Mouse (Mus musculus) urinary bladder, adult 18-20 months (tissue): ENCODE data around the gene H2al1m.
"Not testable (repeated sequence)": the region's sequence is repeated elsewhere in the genome, so short reads cannot be mapped to it uniquely, and the experiment has no call there.

Experiments used
- DNase-seq, 2 experiments: peaks; one replicate each; pipeline ENCODE4 v3.0.0; 2022; ENCODE audit warnings: low spot score in 2 of 2, mixed read lengths in 2 of 2

The H2al1m gene

GRCm38 (mm10) chrX:9283464-9283863 is at the start of gene H2al1m:
H2al1m (plus strand) TSS chrX:9283764.
- not testable (repeated sequence) for DNase-seq

- DNase-seq: no peak
Observed at GRCm38 (mm10) chrX:9240737-9241591, 42.6 kb upstream of the H2al1m start.

- DNase-seq: no peak
Observed at GRCm38 (mm10) chrX:9243381-9243864, 40.1 kb upstream of the H2al1m start.

GRCm38 (mm10) chrX:9244603-9245336 is 38.8 kb upstream of the H2al1m start:
- DNase-seq: no peak

- DNase-seq: peak in 1 of 2 experiments; percentile 24
Observed at GRCm38 (mm10) chrX:9248911-9249310, 34.7 kb upstream of the H2al1m start.

- no peak for DNase-seq
Observed at GRCm38 (mm10) chrX:9253990-9254389, 29.6 kb upstream of the H2al1m start.

- no peak for DNase-seq
Observed at GRCm38 (mm10) chrX:9254901-9255300, 28.7 kb upstream of the H2al1m start.

GRCm38 (mm10) chrX:9256766-9257165 is 26.8 kb upstream of the H2al1m start, which contains the start of gene Gm14862:
Gm14862 (minus strand) TSS chrX:9256899.
- no peak for DNase-seq

- no peak for DNase-seq
Observed at GRCm38 (mm10) chrX:9257831-9258230, 25.7 kb upstream of the H2al1m start.

GRCm38 (mm10) chrX:9259267-9259666 is 24.3 kb upstream of the H2al1m start:
- DNase-seq: no peak

- no peak for DNase-seq
Observed at GRCm38 (mm10) chrX:9271112-9271511, 12.5 kb upstream of the H2al1m start.

- no peak for DNase-seq
Observed at GRCm38 (mm10) chrX:9271947-9272459, 11.6 kb upstream of the H2al1m start.

- peak; percentile 10 to 37 for DNase-seq
Observed at GRCm38 (mm10) chrX:9272460-9273361, 10.9 kb upstream of the H2al1m start, which contains the start of gene Xk. Xk (plus strand) TSS chrX:9272756.

GRCm38 (mm10) chrX:9273377-9274002 is 10.1 kb upstream of the H2al1m start:
- no peak for DNase-seq

GRCm38 (mm10) chrX:9274321-9274720 is 9.2 kb upstream of the H2al1m start:
- no peak for DNase-seq

GRCm38 (mm10) chrX:9293140-9293829 is 9.7 kb downstream of the H2al1m start:
- DNase-seq: not testable (repeated sequence)

GRCm38 (mm10) chrX:9298413-9298864 is 14.9 kb downstream of the H2al1m start:
- no peak for DNase-seq

- no peak for DNase-seq
Observed at GRCm38 (mm10) chrX:9302791-9303190, 19.2 kb downstream of the H2al1m start.

- DNase-seq: no peak
Observed at GRCm38 (mm10) chrX:9303455-9303854, 19.9 kb downstream of the H2al1m start.

- DNase-seq: not testable (repeated sequence)
Observed at GRCm38 (mm10) chrX:9316457-9316856, 32.9 kb downstream of the H2al1m start.
